Mouse (Mus musculus) heart, embryonic 11.5 days (tissue): ENCODE measurements around the gene Patj. TPM values are rescaled to one million over a fixed set of nuclear protein-coding genes. Genes with fewer than 3 reads are reported as not detected.

Experiments
- ATAC-seq: fragments of 200-750 bp; cut with Nextera tagmentation; replicated peaks from 2 replicates; pipeline ENCODE4 v1.8.0; 2017; ENCODE audit warnings: moderate library complexity; ENCODE audit not compliant: insufficient number of reproducible peaks, low FRiP score, low TSS enrichment
- H3K27ac ChIP-seq: fragments of 300-500 bp; sonication (generic); 2 replicates; pipeline ENCODE4 v1.5.1; 2014; ENCODE audit warnings: mild to moderate bottlenecking, low read depth, low read length
- H3K27me3 ChIP-seq: fragments of 300-500 bp; sonication (generic); 2 replicates; pipeline ENCODE4 v1.6.1; 2014; ENCODE audit warnings: mild to moderate bottlenecking, low read length, mixed read lengths; ENCODE audit not compliant: control insufficient read depth, insufficient read depth
- H3K36me3 ChIP-seq: fragments of 300-500 bp; sonication (generic); 2 replicates; pipeline ENCODE4 v1.6.1; 2014; ENCODE audit warnings: mild to moderate bottlenecking, low read length, moderate library complexity, mixed read lengths; ENCODE audit not compliant: control insufficient read depth, insufficient read depth
- H3K4me1 ChIP-seq: fragments of 300-500 bp; sonication (generic); 2 replicates; pipeline ENCODE4 v1.6.1; 2014; ENCODE audit warnings: low read length; ENCODE audit not compliant: control insufficient read depth, insufficient read depth
- H3K4me2 ChIP-seq: fragments of 300-500 bp; sonication (generic); 2 replicates; pipeline ENCODE4 v1.6.1; 2014; ENCODE audit warnings: mild to moderate bottlenecking, moderate library complexity
- H3K4me3 ChIP-seq: fragments of 300-500 bp; sonication (generic); 2 replicates; pipeline ENCODE4 v1.5.1; 2014; ENCODE audit warnings: low read depth, low read length
- H3K9ac ChIP-seq: fragments of 300-500 bp; sonication (generic); 2 replicates; pipeline ENCODE4 v1.6.1; 2014; ENCODE audit warnings: mild to moderate bottlenecking, low read depth, low read length, moderate library complexity
- H3K9me3 ChIP-seq: fragments of 300-500 bp; sonication (generic); replicated peaks from 2 replicates; pipeline ENCODE4 v1.6.1; 2016; ENCODE audit warnings: low read length; ENCODE audit not compliant: control insufficient read depth
- WGBS: fragments of 180-500 bp; shearing (Covaris S2); extraction: QIAGEN DNeasy Blood & Tissue Kit; methylation state at CpG from one replicate; pipeline ENCODE4 v1.1.7; 2014; ENCODE audit not compliant: insufficient replicate concordance; 5-methylcytosine and 5-hydroxymethylcytosine counted together
- polyA plus RNA-seq: library from polyadenylated mRNA; unstranded; fragments of >200 nt; fragmentation: Nextera tagmentation; extraction: Ambion mirVana; gene quantifications from 2 replicates; pipeline ENCODE4 v1.2.1, GENCODE M21; 2014

The Patj gene
- polyA plus RNA-seq, 1 experiment from 2014 or later: 9.1 TPM

GRCm38 (mm10) chr4:98452725-98453124 is 57.1 kb downstream of the Patj start:
- H3K27ac ChIP-seq: no peak overlapping the region
- peaks cover 7% of the 10 kb centered on the region for H3K4me1 ChIP-seq
- no peaks in the 10 kb centered on the region for H3K27me3 ChIP-seq
- WGBS: 87% methylated on average over 2 of the region's 2 CpGs
- H3K36me3 ChIP-seq: no peaks in the 10 kb centered on the region
- no peak overlapping the region for H3K9ac ChIP-seq
- no peak overlapping the region for H3K4me2 ChIP-seq
- no peak for ATAC-seq
- no peaks in the 10 kb centered on the region for H3K9me3 ChIP-seq
- no peak overlapping the region for H3K4me3 ChIP-seq

GRCm38 (mm10) chr4:98453231-98453630 is 57.6 kb downstream of the Patj start:
- 74% methylated on average over 5 of the region's 5 CpGs for WGBS
- H3K9me3 ChIP-seq: no peaks in the 10 kb centered on the region

GRCm38 (mm10) chr4:98455352-98455751 is 59.8 kb downstream of the Patj start:
- Histone ChIP-seq H3K4me1 (peaks cover 3% of the 10 kb centered on the region), H3K4me3 (no peak overlapping the region), H3K36me3 (no peaks in the 10 kb centered on the region), H3K9me3 (no peaks in the 10 kb centered on the region), H3K27ac (no peak overlapping the region), H3K9ac (no peak overlapping the region), H3K27me3 (no peaks in the 10 kb centered on the region), H3K4me2 (no peak overlapping the region)
- no peak for ATAC-seq
- WGBS: 80% methylated on average over 2 of the region's 2 CpGs

More at GRCm38 (mm10) chr4:98453231-98453630, 57.6 kb downstream of the Patj start:
- Histone ChIP-seq H3K27ac (no peak overlapping the region), H3K36me3 (no peaks in the 10 kb centered on the region), H3K4me2 (no peak overlapping the region), H3K9ac (no peak overlapping the region), H3K4me1 (peaks cover 7% of the 10 kb centered on the region), H3K27me3 (no peaks in the 10 kb centered on the region), H3K4me3 (no peak overlapping the region)
- ATAC-seq: no peak

GRCm38 (mm10) chr4:98455910-98456309 is 60.3 kb downstream of the Patj start:
- 83% methylated on average over 8 of the region's 8 CpGs for WGBS
- no peak for ATAC-seq

GRCm38 (mm10) chr4:98461804-98462341 is 66.3 kb downstream of the Patj start:
- H3K27ac ChIP-seq: no peak overlapping the region
- no peaks in the 10 kb centered on the region for H3K27me3 ChIP-seq
- H3K9ac ChIP-seq: no peak overlapping the region
- no peaks in the 10 kb centered on the region for H3K4me1 ChIP-seq
- no peaks in the 10 kb centered on the region for H3K9me3 ChIP-seq
- no peak overlapping the region for H3K4me3 ChIP-seq
- H3K4me2 ChIP-seq: no peak overlapping the region
- H3K36me3 ChIP-seq: peaks cover 2% of the 10 kb centered on the region; the same call in 1 of the 2 replicates
- WGBS: 85% methylated on average over 2 of the region's 2 CpGs
- no peak for ATAC-seq

More at GRCm38 (mm10) chr4:98455910-98456309, 60.3 kb downstream of the Patj start:
- H3K4me1 ChIP-seq: peaks cover 3% of the 10 kb centered on the region
- H3K4me3 ChIP-seq: no peak overlapping the region
- no peaks in the 10 kb centered on the region for H3K9me3 ChIP-seq
- no peaks in the 10 kb centered on the region for H3K27me3 ChIP-seq
- no peaks in the 10 kb centered on the region for H3K36me3 ChIP-seq
- H3K27ac ChIP-seq: no peak overlapping the region
- H3K9ac ChIP-seq: no peak overlapping the region
- no peak overlapping the region for H3K4me2 ChIP-seq

- WGBS: 82% methylated on average over 1 of the region's 1 CpGs
- ATAC-seq: no peak
- no peak overlapping the region for H3K9ac ChIP-seq
- H3K4me1 ChIP-seq: no peaks in the 10 kb centered on the region
- no peaks in the 10 kb centered on the region for H3K27me3 ChIP-seq
- no peaks in the 10 kb centered on the region for H3K9me3 ChIP-seq
- H3K4me2 ChIP-seq: no peak overlapping the region
- peaks cover 2% of the 10 kb centered on the region; the same call in 1 of the 2 replicates for H3K36me3 ChIP-seq
- no peak overlapping the region for H3K4me3 ChIP-seq
- no peak overlapping the region for H3K27ac ChIP-seq
These were observed 69.9 kb downstream of the Patj start for GRCm38 (mm10) chr4:98465476-98465875.

GRCm38 (mm10) chr4:98465886-98466285 is 70.3 kb downstream of the Patj start:
- H3K4me2 ChIP-seq: no peak overlapping the region
- WGBS: 51% methylated on average over 2 of the region's 2 CpGs

GRCm38 (mm10) chr4:98471376-98471775 is 75.8 kb downstream of the Patj start:
- Histone ChIP-seq H3K9me3 (no peaks in the 10 kb centered on the region), H3K4me1 (no peaks in the 10 kb centered on the region), H3K4me3 (no peak overlapping the region), H3K9ac (no peak overlapping the region), H3K27me3 (no peaks in the 10 kb centered on the region), H3K4me2 (no peak overlapping the region), H3K36me3 (no peaks in the 10 kb centered on the region), H3K27ac (no peak overlapping the region)
- ATAC-seq: no peak
- whole genome bisulfite sequencing: 60% methylated on average over 7 of the region's 7 CpGs

More at GRCm38 (mm10) chr4:98465886-98466285, 70.3 kb downstream of the Patj start:
- H3K4me1 ChIP-seq: no peaks in the 10 kb centered on the region
- H3K4me3 ChIP-seq: no peak overlapping the region
- no peak overlapping the region for H3K27ac ChIP-seq
- no peaks in the 10 kb centered on the region for H3K9me3 ChIP-seq
- no peaks in the 10 kb centered on the region for H3K27me3 ChIP-seq
- no peak for ATAC-seq
- H3K36me3 ChIP-seq: peaks cover 2% of the 10 kb centered on the region; the same call in 1 of the 2 replicates
- H3K9ac ChIP-seq: no peak overlapping the region

- no peak for ATAC-seq
- H3K9me3 ChIP-seq: no peaks in the 10 kb centered on the region
- H3K4me2 ChIP-seq: no peak overlapping the region
- no peak overlapping the region for H3K4me3 ChIP-seq
- H3K36me3 ChIP-seq: no peaks in the 10 kb centered on the region
- no peaks in the 10 kb centered on the region for H3K4me1 ChIP-seq
- no peaks in the 10 kb centered on the region for H3K27me3 ChIP-seq
- WGBS: 58% methylated on average over 3 of the region's 3 CpGs
- no peak overlapping the region for H3K9ac ChIP-seq
- H3K27ac ChIP-seq: no peak overlapping the region
These were observed 77.9 kb downstream of the Patj start for GRCm38 (mm10) chr4:98473491-98473890.
